8 mouse cellular contexts compared by ENCODE assay signal in genomic region chr15:85166433-85166933, GRCm38 (mm10). TPM values are rescaled to one million over a fixed set of nuclear protein-coding genes. Genes with fewer than 3 reads are reported as not detected.
DNase-seq lines count a peak whose midpoint lies in the region; ATAC-seq lines count a peak whose summit lies in the region.
"Had no signal": no experiment of that assay in that cellular context is flagged by ENCODE, and none has a peak within 500 bp of the region (broad histone marks: within the 10 kb centered on the region; RNA-seq: fewer than 3 reads in every experiment).

No protein-coding gene starts in this region.

- DNase-seq in lung, postnatal 14 days: no peak
- no peak for DNase-seq in Muller cell, postnatal 12 days (ENCODE audit: inconsistent ontology term)
- DNase-seq: cerebellum, postnatal 36 days had no signal

- H3K4me1 ChIP-seq in lung, embryonic 16.5 days (replicated peaks; ENCODE audit: control insufficient read depth, insufficient read depth, low read length): peaks cover 18% of the 10 kb centered on the region
- H3K4me1 ChIP-seq in embryonic facial prominence, embryonic 15.5 days: peaks cover 63% of the 10 kb centered on the region
- peaks cover 55% of the 10 kb centered on the region for H3K4me1 ChIP-seq in limb, embryonic 13.5 days
- peaks cover 27% of the 10 kb centered on the region for H3K4me1 ChIP-seq in stomach, embryonic 16.5 days (ENCODE audit: control insufficient read depth, insufficient read depth, low read length)
- peaks cover 28% of the 10 kb centered on the region for H3K4me1 ChIP-seq in heart, embryonic 12.5 days (replicated peaks)

- no peak overlapping the region for H3K9ac ChIP-seq in lung, embryonic 16.5 days (ENCODE audit: low read length)
- H3K9ac ChIP-seq in embryonic facial prominence, embryonic 15.5 days: no peak overlapping the region
- H3K9ac ChIP-seq in limb, embryonic 13.5 days: peak overlapping the region; percentile 48; the same call in 1 of the 2 replicates
- peak overlapping the region; percentile 47; the same call in 1 of the 2 replicates for H3K9ac ChIP-seq in stomach, embryonic 16.5 days (ENCODE audit: low read length)
- no peak overlapping the region for H3K9ac ChIP-seq in heart, embryonic 12.5 days

- no peak overlapping the region for H3K4me3 ChIP-seq in lung, embryonic 16.5 days (ENCODE audit: low read length)
- no peak overlapping the region for H3K4me3 ChIP-seq in embryonic facial prominence, embryonic 15.5 days (replicated peaks)
- no peak overlapping the region for H3K4me3 ChIP-seq in limb, embryonic 13.5 days
- H3K4me3 ChIP-seq in stomach, embryonic 16.5 days (replicated peaks; ENCODE audit: low read length): no peak overlapping the region
- no peak overlapping the region for H3K4me3 ChIP-seq in heart, embryonic 12.5 days

- ATAC-seq in lung, embryonic 16.5 days (ENCODE audit: low read depth): peak; percentile 72
- ATAC-seq in embryonic facial prominence, embryonic 15.5 days (ENCODE audit: insufficient number of reproducible peaks, low FRiP score, low TSS enrichment, low read depth): peak; percentile 78
- ATAC-seq in limb, embryonic 13.5 days (ENCODE audit: low FRiP score, low read depth): no peak; the same call in 1 of the 2 replicates
- 0 out of 2 replicates have a peak, but pooled peaks have one; percentile 38 for ATAC-seq in stomach, embryonic 16.5 days (ENCODE audit: insufficient read depth, low FRiP score)
- no peak for ATAC-seq in heart, embryonic 12.5 days (ENCODE audit: insufficient number of reproducible peaks, low FRiP score)

- H3K36me3 ChIP-seq in lung, embryonic 16.5 days (ENCODE audit: control insufficient read depth, insufficient read depth, low read length): no peaks in the 10 kb centered on the region
- H3K36me3 ChIP-seq in embryonic facial prominence, embryonic 15.5 days: no peaks in the 10 kb centered on the region
- no peaks in the 10 kb centered on the region for H3K36me3 ChIP-seq in limb, embryonic 13.5 days
- no peaks in the 10 kb centered on the region for H3K36me3 ChIP-seq in stomach, embryonic 16.5 days (ENCODE audit: control insufficient read depth, insufficient read depth, low read length)
- H3K36me3 ChIP-seq in heart, embryonic 12.5 days: no peaks in the 10 kb centered on the region

- no peaks in the 10 kb centered on the region for H3K27me3 ChIP-seq in lung, embryonic 16.5 days (ENCODE audit: control insufficient read depth, insufficient read depth, low read depth, low read length)
- no peaks in the 10 kb centered on the region for H3K27me3 ChIP-seq in embryonic facial prominence, embryonic 15.5 days
- no peaks in the 10 kb centered on the region for H3K27me3 ChIP-seq in limb, embryonic 13.5 days
- no peaks in the 10 kb centered on the region for H3K27me3 ChIP-seq in stomach, embryonic 16.5 days (ENCODE audit: control insufficient read depth, insufficient read depth, low read length)
- peaks cover 18% of the 10 kb centered on the region; the same call in 1 of the 2 replicates for H3K27me3 ChIP-seq in heart, embryonic 12.5 days (replicated peaks)

- no peaks in the 10 kb centered on the region for H3K9me3 ChIP-seq in lung, embryonic 16.5 days (ENCODE audit: control insufficient read depth, low read length)
- H3K9me3 ChIP-seq in embryonic facial prominence, embryonic 15.5 days (replicated peaks): no peaks in the 10 kb centered on the region
- H3K9me3 ChIP-seq in limb, embryonic 13.5 days: no peaks in the 10 kb centered on the region
- no peaks in the 10 kb centered on the region for H3K9me3 ChIP-seq in stomach, embryonic 16.5 days (replicated peaks; ENCODE audit: control insufficient read depth, low read length)
- no peaks in the 10 kb centered on the region for H3K9me3 ChIP-seq in heart, embryonic 12.5 days (replicated peaks)

- peak overlapping the region; percentile 15 for H3K27ac ChIP-seq in lung, embryonic 16.5 days (ENCODE audit: low read length)
- peak overlapping the region; percentile 93 for H3K27ac ChIP-seq in embryonic facial prominence, embryonic 15.5 days (replicated peaks)
- H3K27ac ChIP-seq in limb, embryonic 13.5 days: peak overlapping the region; percentile 93
- H3K27ac ChIP-seq in stomach, embryonic 16.5 days (ENCODE audit: low read length): peak overlapping the region; percentile 82
- no peak overlapping the region for H3K27ac ChIP-seq in heart, embryonic 12.5 days (ENCODE audit: poor library complexity, severe bottlenecking)

- no peak overlapping the region for H3K4me2 ChIP-seq in lung, embryonic 16.5 days (ENCODE audit: low read depth, low read length)
- peak overlapping the region; percentile 24; the same call in 1 of the 2 replicates for H3K4me2 ChIP-seq in embryonic facial prominence, embryonic 15.5 days (replicated peaks)
- peak overlapping the region; percentile 49 for H3K4me2 ChIP-seq in limb, embryonic 13.5 days (replicated peaks)
- H3K4me2 ChIP-seq in stomach, embryonic 16.5 days (ENCODE audit: low read depth, low read length): no peak overlapping the region
- H3K4me2 ChIP-seq in heart, embryonic 12.5 days: no peak overlapping the region

- WGBS in lung, embryonic 16.5 days: 35% methylated on average over 11 of the region's 11 CpGs
- WGBS in embryonic facial prominence, embryonic 15.5 days: 8% methylated on average over 11 of the region's 11 CpGs
- WGBS in limb, embryonic 13.5 days: 5% methylated on average over 11 of the region's 11 CpGs
- 38% methylated on average over 11 of the region's 11 CpGs for WGBS in stomach, embryonic 16.5 days
- 44% methylated on average over 11 of the region's 11 CpGs for WGBS in heart, embryonic 12.5 days

RNA-seq across cellular contexts. Expression of gene Ribc2, which starts 34.6 kb away (rescaled TPM):
- polyA plus RNA-seq in lung, embryonic 16.5 days (2015; fragmentation: Nextera tagmentation; extraction: Ambion mirVana): 0.77 and 1.4 TPM in 2 replicates
- polyA plus RNA-seq in embryonic facial prominence, embryonic 15.5 days (2015; fragmentation: Nextera tagmentation; extraction: Ambion mirVana): 1.00 and 1.6 TPM in 2 replicates
- polyA plus RNA-seq in limb, embryonic 13.5 days (2015; fragmentation: Nextera tagmentation; extraction: Ambion mirVana): 0.83 and 1.3 TPM in 2 replicates
- 0.31 and 0.34 TPM in 2 replicates for polyA plus RNA-seq in stomach, embryonic 16.5 days (2015; fragmentation: Nextera tagmentation; extraction: Ambion mirVana)
- 0.13 TPM in 1 of 2 replicates, not detected in the other for polyA plus RNA-seq in heart, embryonic 12.5 days (2016; fragmentation: Nextera tagmentation; extraction: Ambion mirVana)

RNA-seq across cellular contexts. Expression of gene Smc1b, which starts 34.7 kb away (rescaled TPM):
- 0.10 and 0.16 TPM in 2 replicates for polyA plus RNA-seq in lung, embryonic 16.5 days (2015; fragmentation: Nextera tagmentation; extraction: Ambion mirVana)
- polyA plus RNA-seq in embryonic facial prominence, embryonic 15.5 days (2015; fragmentation: Nextera tagmentation; extraction: Ambion mirVana): 0.07 and 0.70 TPM in 2 replicates
- 0.18 and 0.24 TPM in 2 replicates for polyA plus RNA-seq in limb, embryonic 13.5 days (2015; fragmentation: Nextera tagmentation; extraction: Ambion mirVana)
- 0.12 and 0.17 TPM in 2 replicates for polyA plus RNA-seq in stomach, embryonic 16.5 days (2015; fragmentation: Nextera tagmentation; extraction: Ambion mirVana)
- polyA plus RNA-seq in heart, embryonic 12.5 days (2016; fragmentation: Nextera tagmentation; extraction: Ambion mirVana): 0.09 and 0.13 TPM in 2 replicates

RNA-seq across cellular contexts. Expression of gene Fbln1, which starts 39.3 kb away (rescaled TPM):
- 214 and 237 TPM in 2 replicates for polyA plus RNA-seq in lung, embryonic 16.5 days (2015; fragmentation: Nextera tagmentation; extraction: Ambion mirVana)
- polyA plus RNA-seq in embryonic facial prominence, embryonic 15.5 days (2015; fragmentation: Nextera tagmentation; extraction: Ambion mirVana): 258 and 266 TPM in 2 replicates
- 217 and 232 TPM in 2 replicates for polyA plus RNA-seq in limb, embryonic 13.5 days (2015; fragmentation: Nextera tagmentation; extraction: Ambion mirVana)
- 236 and 299 TPM in 2 replicates for polyA plus RNA-seq in stomach, embryonic 16.5 days (2015; fragmentation: Nextera tagmentation; extraction: Ambion mirVana)
- 142 and 145 TPM in 2 replicates for polyA plus RNA-seq in heart, embryonic 12.5 days (2016; fragmentation: Nextera tagmentation; extraction: Ambion mirVana)

Comparison
In these comparisons a context has a peak if more than half of its experiments do, and no peak if none do; other contexts are left out.
1. ATAC-seq: peak in lung, embryonic 16.5 days (single experiment), embryonic facial prominence, embryonic 15.5 days (single experiment) and stomach, embryonic 16.5 days (single experiment); none in limb, embryonic 13.5 days (single experiment) and heart, embryonic 12.5 days (single experiment).
2. H3K4me2 ChIP-seq: peak in embryonic facial prominence, embryonic 15.5 days (single experiment) and limb, embryonic 13.5 days (single experiment); none in lung, embryonic 16.5 days (single experiment), stomach, embryonic 16.5 days (single experiment) and heart, embryonic 12.5 days (single experiment).
3. H3K9ac ChIP-seq: peak in limb, embryonic 13.5 days (single experiment) and stomach, embryonic 16.5 days (single experiment); none in lung, embryonic 16.5 days (single experiment), embryonic facial prominence, embryonic 15.5 days (single experiment) and heart, embryonic 12.5 days (single experiment).